Mouse (Mus musculus) right cerebral cortex, adult 18-20 months (tissue): ENCODE measurements at regions not wholly inside any gene's neighbourhood (a gene's known extent, or its start where the extent isn't known, plus 50 kb on each side); places are given as distances from the start of the nearest gene placed in this dataset.

Experiments used
- DNase-seq: peaks from one replicate; pipeline ENCODE4 v3.0.0; 2022; ENCODE audit warnings: mixed read lengths

DNA sequence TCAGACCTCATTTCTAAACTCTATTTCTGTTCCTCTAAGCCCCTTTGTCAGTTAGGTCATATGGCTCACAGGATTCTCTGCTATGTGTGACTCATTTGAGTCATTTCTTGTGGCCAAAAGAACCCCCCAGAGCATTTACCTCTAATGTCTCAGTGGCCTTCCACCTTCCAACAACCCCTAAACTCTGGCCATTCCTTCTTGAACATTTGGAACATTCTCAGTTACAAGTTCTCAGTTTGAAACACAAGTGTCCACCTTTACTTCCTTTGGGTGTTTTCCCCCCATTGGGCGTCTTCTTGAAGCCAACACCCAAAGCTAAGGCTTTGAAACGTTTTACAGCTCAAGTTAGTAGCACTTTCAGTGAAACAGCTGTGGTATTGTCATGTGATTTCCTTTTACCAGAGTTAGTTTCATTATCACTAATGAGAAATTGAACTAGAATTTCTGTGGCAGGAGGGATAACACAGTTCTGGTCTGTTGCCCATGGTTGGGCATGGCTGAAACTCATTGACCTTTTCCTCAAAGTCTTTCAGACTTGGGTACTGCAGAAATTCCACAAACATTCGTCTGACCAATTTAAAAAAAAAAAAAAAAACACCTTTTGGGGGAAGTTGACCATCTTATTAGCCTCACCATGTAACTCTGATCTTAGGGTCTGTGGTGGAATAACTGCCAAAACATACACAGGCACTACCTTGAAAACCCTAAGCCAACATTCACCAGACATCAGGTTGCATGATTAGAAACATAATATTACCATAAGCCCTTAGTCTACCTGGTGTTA is 201.8 kb downstream of the Nfkbiz start:
- DNase-seq, result no peak

DNA sequence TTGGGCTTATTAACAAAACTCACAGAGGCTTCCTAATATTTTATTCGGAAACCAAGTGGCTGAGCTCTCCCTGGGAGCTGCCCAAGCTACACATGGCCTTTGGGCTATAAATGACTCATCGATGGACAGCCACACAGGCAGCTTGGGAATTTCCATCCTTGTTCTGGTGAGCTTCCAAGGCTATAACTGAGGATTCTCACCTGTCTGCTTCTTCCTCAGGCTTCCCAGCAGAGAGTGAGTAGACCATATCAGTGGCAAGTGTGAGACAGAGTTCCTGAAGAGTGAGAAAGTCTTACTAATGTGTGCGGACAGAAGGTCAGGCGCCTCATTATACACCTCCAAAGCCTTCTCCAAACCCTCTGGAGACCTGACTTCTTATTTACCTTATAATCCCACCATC is 202.5 kb downstream of the Nfkbiz start:
- DNase-seq, result no peak

DNA sequence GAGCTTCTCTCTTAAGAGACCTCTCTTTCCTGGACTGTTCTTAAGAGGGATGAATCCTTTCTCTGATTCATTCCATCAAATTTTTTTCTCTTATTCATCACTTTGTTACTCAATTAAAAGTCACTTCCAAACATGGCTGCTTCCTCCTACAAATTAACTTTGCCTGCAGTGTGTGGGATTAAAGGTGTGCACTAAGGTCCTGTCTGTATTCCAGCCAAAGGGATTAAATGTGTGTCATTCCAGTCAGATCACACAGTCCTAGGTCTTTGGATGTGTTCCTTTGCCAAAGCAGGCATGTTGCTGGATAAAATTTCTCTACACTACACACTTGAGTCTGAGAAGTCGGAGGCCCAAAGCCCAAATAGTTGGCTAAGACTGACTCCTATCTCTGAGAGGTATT is 204.0 kb downstream of the Nfkbiz start:
- DNase-seq, result no peak

DNA sequence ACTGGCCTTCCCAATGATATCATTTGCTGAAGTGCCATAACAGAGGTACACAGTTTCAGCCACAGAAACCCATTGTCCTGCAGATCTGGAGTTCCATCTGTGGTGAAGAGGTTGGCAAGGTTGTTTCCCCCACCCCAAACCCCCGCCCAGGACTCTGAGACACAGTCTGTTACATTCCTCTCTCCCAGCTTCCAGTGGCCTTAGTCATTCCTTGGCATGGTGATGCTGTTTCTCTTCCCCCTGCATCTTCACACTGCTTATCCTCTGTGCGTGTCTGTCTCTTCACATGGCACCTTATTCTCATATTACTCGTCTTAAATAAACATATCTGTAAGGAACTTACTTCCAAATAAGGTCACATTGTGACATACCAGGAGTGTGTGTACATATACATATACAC is 206.5 kb downstream of the Nfkbiz start:
- DNase-seq, result no peak

DNA sequence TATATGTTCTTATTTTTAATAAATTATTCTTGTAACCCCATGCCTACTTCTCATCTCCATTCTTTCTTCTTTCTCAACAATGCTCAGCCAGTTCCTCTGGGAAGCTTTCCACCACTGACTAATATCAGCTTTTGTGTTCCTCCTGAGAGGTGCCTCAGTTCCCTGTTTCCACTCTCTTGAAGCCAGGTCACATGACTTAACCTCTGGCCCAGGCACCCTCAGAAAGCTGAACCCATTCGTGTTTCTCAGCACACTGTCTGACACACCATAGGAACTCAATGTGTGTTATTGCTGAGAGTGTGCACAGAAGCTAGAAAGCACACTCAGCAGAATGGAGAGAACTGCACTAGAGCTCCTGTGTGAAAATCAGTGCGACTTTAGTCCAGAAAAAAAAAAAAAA is 207.1 kb downstream of the Nfkbiz start:
- DNase-seq, result no peak

DNA sequence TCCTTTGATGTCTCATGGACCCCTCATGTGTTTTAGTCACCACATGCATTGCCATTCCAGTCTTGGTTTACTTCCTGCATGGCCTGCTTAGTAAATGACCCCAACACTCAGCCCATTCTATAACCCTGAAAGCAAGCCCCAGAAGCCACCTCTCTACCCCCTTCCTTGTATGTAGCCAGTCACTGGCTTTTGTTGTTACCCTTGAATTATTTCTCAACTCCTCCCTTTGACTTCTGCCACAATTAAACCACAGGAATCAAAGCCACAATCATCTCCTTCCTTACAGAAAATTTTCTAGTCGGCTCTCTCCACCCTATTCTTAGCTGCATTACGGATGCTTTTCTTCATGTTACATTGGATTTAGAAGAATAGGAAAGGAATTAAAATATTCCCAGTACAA is 207.7 kb downstream of the Nfkbiz start:
- DNase-seq, result no peak

DNA sequence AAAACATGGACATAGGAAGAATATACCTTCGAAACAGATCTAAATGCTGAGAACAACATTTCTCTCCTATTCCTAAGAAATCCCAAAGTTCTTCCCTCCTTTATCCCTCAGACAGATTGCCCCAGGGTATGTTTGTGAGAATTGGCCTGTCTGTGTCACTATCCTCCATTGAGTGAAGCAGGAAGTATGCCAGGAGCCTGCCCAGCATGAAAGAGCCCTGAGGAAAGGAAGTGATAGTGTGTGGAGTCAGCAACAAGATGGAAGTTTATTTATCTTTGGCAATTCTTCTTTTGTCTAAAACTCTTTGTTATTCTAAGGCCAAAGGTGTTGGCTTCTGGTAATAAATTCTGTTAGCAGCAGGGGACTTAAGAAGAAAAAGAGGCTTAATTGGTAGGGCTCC is 211.2 kb downstream of the Nfkbiz start:
- DNase-seq, result no peak

DNA sequence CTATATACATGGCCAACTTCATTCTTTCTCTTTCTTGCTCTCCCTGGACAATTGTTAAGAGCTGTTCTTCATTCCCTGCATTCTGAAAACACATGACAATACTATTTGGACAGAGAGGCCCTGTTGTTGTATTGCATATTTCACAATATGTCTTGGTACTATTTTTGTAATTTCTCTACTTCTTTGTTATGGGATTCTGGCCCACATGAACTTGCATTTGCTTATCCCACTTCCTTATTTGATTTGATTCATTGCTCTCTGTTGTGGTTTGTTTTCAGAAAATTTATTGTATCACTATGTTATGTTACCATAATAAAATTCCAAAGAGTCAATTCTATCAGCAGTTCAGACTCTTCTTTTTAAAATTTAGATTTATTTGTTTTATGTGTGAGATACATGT is 215.3 kb downstream of the Nfkbiz start:
- no peak for DNase-seq

DNA sequence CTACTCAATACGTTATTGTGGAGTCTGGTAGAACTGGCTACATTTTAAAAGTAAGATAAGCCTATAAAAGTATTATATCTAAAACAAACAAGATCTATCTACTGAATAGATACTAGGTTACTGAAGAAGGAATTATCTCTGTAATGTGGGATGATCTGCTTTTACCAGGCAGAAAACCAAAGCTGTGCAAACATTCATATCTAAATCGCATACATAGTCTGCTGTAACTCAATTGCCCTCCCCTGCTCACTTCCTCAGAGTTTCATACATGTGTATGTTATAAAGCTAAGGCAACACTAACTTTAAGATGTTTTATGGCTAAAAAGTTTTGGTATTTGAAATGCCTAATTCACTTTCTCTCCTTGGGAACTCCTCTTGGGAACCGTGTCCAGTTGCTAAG is 219.0 kb downstream of the Nfkbiz start:
- DNase-seq, result no peak

DNA sequence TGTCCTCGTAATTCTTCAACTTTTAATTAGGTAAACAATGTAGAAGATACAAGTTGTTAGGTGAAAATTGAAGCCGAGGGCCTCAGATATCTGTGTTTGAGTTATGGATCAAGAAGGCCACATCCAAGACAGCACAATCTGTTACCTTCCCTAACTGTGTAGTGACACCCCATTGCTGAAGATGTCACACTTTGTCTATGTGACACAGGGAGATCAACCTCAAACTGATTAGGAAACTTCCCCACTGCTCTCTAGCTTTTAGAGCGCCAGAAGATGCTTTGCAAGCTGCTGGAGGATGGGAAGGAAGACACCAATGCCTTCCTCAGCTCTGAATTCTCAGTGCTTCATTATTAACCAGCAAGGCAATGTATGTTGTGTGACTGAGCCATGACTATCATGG is 220.7 kb downstream of the Nfkbiz start:
- no peak for DNase-seq

DNA sequence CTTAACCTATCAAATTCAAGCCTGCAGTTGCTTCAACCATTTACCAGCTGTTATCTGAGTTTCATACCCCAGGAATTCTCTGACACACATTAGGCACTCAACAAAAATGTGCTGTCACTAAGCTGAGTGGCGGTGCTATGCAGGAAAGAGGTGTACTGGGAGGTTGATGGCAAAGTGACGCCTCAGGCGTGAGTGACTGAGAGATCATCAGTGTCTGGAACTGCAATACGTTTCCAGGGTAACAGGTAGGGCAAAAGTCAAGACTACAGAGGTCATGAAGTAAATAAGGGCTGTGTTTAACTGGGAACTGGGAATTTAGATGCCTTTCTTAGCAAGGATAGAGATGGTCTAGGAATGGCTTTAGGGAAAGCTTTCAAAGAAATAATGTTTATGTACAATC is 221.2 kb downstream of the Nfkbiz start:
- no peak for DNase-seq

DNA sequence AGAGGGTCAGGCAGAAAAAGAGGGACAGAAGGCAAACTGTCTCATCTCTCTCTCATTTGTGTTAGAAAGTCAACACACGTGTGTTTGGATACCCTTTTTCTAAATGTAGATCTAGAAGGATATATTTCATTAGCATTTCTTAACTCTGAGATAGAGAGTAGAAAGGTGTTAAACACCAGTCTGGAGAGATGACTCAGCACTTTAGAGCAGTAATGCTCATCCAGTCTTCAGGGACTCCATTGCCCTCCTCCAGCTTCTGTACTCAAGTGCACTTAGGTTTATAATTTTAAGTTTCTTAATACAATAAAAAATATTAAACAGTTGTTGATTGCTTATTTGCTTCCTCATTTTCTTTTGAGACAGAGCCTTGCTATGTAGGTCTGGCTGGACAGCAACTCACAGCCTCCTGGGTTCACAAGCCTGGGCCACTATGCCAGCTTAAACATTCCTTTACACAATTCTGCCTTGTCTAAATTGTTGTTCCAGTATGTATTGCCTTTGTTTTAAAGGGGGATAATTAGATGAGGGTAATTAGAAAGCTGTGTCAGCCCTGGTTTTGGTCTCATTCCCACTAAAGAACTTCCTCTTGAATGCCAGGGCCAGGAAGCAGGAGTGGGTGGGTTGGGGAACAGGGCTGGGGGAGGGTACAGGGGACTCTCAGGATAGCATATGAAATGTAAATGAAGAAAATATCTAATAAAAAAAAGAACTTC is 222.1 kb downstream of the Nfkbiz start:
- no peak for DNase-seq

DNA sequence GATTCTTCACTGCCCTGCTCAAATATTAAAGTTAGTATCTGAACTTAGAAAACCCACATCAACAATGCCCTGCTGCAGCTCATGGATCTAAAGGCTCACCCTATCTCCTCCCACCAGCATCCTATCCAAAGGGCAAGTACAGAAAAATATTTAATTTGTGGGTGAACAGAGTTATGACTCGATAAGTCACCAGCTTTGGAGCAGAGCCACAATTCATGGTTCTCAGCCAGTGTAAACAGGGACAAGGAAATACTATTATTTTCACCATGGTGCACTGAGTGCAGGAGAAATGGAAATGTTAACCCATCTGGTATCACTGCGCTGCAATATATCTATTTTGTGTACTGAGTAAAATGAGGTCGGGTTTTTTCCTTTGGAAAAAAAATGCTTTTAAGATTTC is 225.8 kb downstream of the Nfkbiz start:
- no peak for DNase-seq

DNA sequence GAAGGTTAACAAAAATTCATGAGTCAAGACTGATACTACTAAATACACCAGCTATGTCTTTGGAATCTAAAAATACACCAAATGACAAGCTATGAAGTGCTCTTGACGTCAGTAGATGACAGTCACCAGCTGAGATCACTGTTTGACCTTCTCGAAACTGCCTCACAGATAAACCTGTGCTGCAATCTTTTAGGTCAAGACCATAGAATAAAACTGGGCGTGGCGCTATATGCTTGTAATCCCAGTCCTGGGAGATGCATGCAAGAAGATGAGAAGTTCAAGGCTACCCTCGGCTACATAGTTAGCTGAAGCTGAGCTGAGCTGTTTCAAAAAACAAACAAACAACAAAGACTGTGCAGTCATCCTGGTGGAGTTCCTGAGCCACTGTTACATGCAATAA is 226.7 kb downstream of the Nfkbiz start:
- DNase-seq, result no peak

DNA sequence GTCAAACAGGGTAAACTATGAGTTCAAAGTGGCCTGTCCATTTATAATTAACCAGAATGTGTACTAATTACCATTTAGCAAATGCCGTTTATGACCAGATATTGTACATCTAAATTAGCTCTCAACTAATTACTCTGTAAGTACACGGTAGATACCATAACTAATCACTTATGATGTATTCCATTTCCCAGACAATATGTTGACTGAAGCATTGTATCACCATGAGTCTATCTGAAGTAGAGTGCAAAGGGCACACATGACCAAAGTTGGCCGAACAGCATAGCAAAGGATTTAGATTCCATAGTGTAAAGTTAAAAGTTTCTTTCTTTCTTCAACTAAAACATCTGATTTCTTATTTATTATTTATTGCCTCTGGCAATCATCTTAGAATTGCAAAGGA is 227.5 kb downstream of the Nfkbiz start:
- no peak for DNase-seq

DNA sequence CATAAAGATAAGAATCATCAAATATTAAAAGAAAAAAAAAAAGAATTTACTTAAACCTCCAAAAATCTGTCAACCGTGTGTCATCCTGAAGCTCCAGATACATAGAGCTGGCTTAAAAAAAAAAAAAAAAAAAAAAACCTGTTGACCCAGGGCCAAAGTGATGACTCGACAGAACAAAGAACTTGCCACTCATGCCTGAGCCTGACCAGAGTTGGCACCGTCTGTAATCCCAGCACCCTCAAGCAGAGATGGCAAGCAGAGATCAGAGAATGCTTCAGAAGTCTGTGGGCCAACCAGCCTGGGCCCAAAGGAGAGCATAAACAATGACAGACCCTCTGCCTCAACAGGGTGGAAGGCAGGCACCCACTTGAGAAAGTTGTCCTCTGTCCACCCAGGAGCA is 230.3 kb downstream of the Nfkbiz start:
- no peak for DNase-seq

DNA sequence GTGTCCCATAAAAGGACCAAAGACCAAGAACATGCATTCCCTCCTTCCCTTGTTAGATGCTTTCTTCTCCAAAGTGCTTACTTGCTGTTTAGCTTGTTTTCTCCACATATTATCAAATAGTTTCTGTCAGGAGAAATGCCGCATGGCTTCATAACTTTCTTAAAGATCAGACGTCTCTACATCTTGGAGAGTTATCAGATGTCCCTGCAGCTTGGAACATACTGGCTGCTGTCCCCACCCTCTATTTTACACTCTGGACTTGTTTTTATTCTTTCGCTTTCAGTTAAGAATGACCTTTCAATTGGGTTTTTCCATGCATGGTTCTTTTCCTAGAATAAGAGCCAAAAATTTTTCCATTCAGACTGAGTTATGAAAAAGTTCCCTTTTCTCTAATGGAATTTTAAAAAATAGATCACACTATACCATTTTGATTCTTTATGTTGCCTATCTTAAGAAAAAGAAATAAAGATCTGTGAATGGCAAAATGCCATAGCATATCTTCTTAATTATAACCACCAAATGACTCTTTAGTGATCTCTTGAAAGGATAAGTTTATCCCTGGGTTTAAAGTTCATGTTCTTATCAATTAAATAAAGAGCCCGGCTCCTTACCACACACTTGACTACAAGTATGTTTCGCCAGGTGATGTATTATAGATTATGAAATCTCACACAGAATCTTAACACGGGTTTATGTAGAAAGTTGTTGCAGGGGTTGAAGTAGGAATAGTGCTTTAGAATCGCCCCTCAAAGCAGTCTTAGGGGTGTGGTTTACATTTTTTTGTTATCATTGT is 232.1 kb downstream of the Nfkbiz start:
- DNase-seq, result no peak

DNA sequence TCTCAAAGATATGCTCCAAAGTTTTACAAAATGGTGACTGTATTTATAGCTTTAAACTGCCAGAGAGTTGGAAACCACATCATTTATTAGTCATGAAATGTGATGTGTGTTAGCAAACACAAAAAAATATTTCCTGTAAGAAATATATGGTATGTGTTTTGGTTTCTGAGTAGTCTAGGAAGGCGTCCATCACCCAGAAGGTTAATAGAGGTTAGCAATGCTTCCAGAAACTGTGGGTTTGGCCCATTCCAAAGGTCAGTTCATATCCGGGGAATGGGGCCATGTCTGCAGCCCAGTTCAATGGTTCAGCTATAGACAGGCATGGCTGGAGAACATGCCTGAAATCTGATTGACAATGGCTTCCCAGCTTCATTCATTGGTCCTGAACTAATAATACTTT is 235.1 kb downstream of the Nfkbiz start:
- no peak for DNase-seq

DNA sequence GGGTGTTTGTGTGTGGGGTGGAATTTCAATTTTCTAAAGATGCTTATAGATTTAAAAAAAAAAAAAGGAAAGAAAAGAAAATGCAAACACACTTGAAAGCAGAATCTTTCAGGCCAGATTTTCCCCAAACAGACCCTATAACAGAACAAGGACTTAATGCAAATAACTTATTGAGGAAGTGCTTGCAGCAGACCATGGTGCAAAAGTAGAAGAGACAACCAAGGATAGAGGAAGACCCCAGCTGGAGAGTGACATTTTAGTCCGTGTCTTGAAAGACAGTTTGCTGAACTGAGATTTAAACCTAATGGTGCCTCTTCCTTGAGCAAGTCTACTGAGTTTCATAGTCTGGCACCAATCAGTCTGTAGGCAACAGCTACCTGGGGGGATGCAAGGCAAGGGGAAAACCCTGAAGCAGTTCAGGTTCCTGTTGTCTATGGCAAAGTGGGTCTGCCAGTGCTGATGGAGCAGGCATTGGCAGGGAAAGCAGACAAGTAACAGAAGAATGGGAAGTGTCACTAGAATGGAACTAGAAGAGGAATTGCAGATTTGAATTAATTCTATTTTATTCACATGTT is 249.2 kb downstream of the Nfkbiz start:
- no peak for DNase-seq

DNA sequence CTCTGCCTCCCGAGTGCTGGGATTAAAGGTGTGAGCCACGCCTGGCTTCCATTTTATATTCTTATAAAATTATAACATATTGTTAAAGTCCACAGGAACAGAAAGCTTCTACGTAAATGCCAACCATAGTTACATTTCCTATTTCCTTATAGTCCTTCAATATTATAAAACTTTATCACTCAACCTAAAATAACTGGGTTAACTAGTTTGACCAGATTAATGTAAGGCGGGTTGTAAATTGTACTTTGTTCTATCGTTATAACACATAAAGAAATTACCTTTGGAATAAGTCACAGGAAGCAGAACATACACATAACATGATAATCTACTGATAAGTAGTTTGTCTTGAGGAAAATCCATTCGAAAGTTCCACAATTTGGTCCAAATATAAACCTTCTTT is 251.6 kb downstream of the Nfkbiz start:
- DNase-seq, result no peak

DNA sequence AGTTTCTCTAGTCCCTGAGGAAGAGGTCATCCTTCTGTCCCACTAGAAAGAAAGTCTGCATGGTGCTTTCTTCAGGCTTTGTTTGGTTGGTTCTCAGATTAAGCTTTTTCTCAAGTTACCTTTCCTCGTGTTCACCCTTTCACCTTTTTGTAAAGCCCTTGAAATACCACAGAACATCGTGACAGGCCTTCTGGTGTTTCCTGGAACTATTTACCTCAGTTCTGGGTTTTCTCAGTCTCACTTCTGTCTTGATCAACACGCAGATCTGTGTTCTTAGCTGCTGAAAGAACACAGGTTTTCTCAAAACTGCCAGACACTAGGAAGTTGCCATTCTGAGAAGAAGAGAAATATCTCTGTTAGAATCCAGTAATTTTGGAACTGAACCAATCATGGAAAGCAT is 255.8 kb downstream of the Nfkbiz start:
- DNase-seq, result no peak

DNA sequence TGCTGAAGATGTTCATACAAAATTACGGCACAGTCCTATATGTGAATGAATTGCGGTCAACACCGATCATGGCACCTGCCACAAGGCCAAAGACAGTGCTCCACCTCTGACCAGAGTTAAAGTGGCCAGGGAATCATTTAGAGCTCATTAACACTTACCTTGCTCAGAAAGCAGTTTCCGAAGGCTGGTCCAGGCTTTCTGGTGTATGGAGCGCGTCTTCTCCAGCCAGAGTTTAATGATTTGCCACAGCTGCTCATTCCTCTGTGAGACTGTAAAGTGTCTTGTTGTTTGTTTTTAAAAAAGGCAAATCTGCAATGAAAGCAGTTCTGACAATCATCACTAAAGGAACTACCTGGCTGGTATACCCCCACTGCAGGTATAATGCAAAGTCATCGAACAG is 256.7 kb downstream of the Nfkbiz start:
- no peak for DNase-seq

DNA sequence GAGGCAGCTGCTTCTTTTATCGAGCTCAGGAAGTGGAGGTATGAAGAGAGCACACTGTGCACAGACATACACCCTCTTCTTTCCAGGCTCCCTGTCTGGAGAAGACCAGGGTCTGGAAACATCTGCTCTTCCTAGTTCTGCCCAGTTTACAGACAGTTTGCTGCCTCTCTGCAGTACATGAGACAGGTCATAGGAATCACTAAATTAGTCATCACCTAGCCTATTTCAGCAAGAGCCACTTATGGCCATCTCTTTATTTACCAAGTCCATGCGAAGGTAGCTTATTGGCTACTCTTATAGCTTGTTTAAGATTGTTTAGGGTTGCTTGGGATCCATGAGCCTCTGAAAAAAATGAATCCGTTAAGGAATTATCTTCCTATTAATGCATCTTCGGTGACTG is 257.9 kb downstream of the Nfkbiz start:
- DNase-seq, result no peak

DNA sequence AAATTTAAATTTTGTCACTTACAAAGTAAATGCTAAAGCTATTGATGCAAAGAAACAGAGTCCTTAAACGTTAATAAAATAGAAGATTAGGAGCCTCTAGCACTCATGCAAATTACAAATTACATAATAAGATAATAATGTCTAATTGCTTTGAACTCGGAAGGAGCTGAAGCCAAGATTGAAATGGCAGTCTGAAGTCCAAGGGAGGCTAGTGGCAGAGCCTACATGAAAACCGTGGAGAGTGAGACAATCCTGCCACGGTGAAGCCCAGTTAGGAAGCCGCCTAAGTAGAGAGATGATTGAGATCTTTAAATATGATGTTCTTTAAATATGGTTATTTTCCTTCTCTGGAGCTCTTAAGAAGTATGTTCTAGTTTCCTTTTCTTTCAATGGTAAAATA is 260.0 kb downstream of the Nfkbiz start:
- DNase-seq, result no peak
